Mouse (Mus musculus): ENCODE results near the gene Susd1.
"Not testable (repeated sequence)": the region's sequence is repeated elsewhere in the genome, so short reads cannot be mapped to it uniquely, and the experiment has no call there.

The Susd1 gene

GRCm38 (mm10) chr4:59286351-59286750 is 152.1 kb downstream of the Susd1 start:
- DNase-seq (ENCODE audit: low spot score in 2 of 2), result not testable (repeated sequence)

DNA sequence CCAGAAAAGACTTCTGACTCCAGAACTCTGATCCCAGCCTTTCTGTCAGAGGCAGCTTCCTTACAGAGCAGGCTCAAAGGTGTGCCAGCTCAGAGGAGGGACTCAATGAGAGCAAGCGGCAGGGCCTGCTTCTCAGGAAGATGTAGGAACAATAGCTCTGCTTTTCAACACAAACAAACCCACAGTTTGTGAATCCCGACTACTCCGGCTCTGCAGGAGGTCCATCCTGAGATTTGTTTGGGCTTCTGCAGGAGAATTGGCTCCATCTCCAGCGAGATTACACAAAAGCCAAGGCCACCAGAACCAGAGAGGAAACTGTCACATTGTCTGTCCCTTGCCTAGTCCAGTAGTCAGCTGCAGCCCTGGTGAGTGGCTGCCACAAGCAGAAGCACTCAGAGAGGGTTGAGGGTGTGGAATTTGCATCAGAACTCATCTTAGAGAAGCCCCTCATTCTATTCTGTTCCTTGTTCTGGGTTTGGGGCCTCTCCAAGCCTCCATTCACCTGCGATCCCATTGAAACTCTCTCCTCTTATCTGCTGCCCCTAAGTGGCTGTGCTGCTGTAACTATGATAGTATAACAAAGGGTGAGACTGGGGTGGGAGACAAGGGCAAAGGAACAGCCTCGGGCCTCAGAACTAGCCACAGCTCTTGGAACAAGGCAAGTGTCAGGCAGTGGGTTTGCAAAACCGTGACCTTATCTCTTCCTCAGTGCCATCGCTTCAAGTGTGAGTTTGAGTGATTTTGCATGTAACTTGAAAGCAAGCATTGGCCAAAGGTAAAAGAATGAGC is 155.5 kb downstream of the Susd1 start:
- no peak for DNase-seq (ENCODE audit: low spot score in 2 of 2)

- DNase-seq (ENCODE audit: low spot score in 2 of 2), result no peak
Measured at GRCm38 (mm10) chr4:59282137-59282536, 156.3 kb downstream of the Susd1 start.

GRCm38 (mm10) chr4:59280876-59281275 is 157.6 kb downstream of the Susd1 start:
- no peak for DNase-seq (ENCODE audit: low spot score in 2 of 2)

- DNase-seq (ENCODE audit: low spot score in 2 of 2), result no peak
Measured at GRCm38 (mm10) chr4:59279111-59279510, 159.3 kb downstream of the Susd1 start.

DNA sequence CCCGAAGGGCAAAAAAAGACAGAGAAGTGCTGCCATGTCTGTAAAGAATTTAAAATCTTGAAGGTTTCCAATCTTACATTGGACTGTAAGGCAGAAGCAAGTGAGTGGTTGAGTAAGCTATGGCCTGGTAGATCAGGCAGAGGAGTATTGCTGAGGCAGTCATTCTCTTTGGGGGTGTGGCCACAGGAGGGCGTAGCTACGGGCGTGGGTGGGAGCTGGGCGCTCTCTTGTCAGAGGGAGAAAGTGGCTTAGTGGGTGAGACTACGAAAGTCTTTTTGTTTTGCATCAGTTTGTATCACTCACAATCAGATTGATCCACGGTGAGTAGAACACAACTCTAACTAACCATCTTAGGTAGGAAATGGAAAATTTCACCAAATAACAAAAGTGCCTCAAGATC is 160.0 kb downstream of the Susd1 start:
- DNase-seq (ENCODE audit: low spot score in 2 of 2), result no peak

- no peak for DNase-seq (ENCODE audit: low spot score in 2 of 2)
Measured at GRCm38 (mm10) chr4:59277958-59278357, 160.5 kb downstream of the Susd1 start.

- DNase-seq (ENCODE audit: low spot score in 2 of 2), result no peak
Measured at GRCm38 (mm10) chr4:59275956-59276355, 162.5 kb downstream of the Susd1 start.

- no peak for DNase-seq (ENCODE audit: low spot score in 2 of 2)
Measured at GRCm38 (mm10) chr4:59275494-59275893, 162.9 kb downstream of the Susd1 start.

DNA sequence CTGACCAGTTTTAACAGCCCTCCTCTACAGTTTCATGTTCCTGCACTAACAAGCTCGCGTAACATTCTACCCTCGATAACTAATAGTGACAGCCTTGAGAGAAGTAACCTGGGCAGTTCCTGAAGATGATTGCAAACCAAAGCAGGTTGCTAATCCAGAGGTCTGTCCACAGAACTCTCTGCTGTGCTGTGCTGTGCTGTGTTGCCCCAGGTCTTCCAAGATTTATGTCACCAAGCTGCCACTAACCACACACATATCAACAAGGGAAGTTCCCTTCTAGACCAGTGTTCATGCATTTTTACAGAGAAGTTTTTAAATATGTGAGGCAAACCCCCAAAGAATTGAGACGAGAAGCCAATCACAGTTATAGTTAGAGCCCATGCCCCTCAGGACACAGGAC is 164.3 kb downstream of the Susd1 start:
- no peak for DNase-seq (ENCODE audit: low spot score in 2 of 2)

DNA sequence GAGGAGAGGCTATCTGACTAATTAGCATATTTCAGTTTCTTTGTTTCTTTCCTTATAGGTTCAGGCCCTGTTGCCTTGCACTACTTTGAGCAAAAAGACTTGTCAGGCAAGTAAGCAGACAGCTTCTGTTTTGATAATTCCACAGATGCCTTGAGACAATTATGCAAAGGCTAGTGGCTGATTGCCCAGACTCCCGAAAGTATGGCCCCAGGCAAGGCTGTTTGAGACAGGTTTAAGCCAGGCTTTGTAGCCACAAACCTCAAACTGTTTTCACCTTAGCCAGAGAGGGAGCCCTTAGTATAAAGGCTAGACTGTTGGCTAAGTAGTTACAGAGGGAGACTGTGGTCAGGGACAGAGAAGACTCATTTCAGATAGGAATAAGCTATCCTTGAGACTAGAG is 165.1 kb downstream of the Susd1 start:
- no peak for DNase-seq (ENCODE audit: low spot score in 2 of 2)

GRCm38 (mm10) chr4:59265631-59266030 is 172.8 kb downstream of the Susd1 start:
- no peak for DNase-seq (ENCODE audit: low spot score in 2 of 2)

GRCm38 (mm10) chr4:59265182-59265581 is 173.3 kb downstream of the Susd1 start:
- no peak for DNase-seq (ENCODE audit: low spot score in 2 of 2)

All from right cerebral cortex, postnatal 10 days (tissue).